Mouse (Mus musculus): ENCODE data around the gene Cox16. TPM values are rescaled to one million over a fixed set of nuclear protein-coding genes. Genes with fewer than 3 reads are reported as not detected.
A peak's percentile ranks its signal among the peaks of the same experiment; 100 is the strongest.

Cox16 gene
- total RNA-seq, 4 experiments from 2014 or later, result 37.6 to 46.5 (median 40.4) TPM

DNA sequence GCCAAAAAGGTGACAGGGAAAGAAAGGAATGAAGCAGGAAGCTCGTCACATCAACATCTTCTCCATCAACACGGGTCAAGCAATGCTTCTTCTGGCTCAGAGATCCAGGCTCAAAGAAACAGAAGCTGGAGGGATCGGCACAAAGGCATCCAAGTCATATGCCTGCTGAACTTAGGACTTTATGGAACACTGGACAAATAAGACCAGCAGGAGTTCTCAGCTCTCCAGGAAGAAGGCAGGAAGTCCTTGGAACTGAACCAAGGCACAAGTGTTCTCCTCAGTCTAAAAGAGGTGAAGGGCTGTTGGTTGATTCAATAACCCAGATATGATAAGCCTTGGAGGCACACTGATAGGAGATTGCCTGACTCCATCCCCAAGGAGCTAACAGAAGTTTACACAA lies 159.9 kb downstream of the Cox16 start:
- DNase-seq (ENCODE audit: low spot score in 2 of 2), result no peak

DNA sequence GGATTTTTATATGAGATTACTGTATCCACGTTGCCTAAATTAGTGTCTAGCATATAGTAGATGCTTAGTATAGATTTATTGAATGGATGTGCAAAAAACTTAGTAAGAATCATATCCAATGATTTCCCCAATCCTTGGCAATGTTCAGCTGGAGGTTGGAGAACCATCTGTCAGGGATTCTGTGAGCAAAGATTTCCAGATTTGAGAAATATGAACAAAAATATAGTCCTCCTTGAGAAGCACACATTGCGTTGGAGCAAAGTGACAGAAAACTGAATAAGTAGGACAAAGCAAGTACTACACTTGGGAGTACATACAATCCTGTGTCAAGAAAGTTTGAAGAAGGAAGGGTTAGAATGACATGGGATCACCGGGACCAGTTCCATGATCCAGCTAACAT lies 160.8 kb downstream of the Cox16 start:
- DNase-seq (ENCODE audit: low spot score in 2 of 2), result peak; percentile 26 to 30

DNA sequence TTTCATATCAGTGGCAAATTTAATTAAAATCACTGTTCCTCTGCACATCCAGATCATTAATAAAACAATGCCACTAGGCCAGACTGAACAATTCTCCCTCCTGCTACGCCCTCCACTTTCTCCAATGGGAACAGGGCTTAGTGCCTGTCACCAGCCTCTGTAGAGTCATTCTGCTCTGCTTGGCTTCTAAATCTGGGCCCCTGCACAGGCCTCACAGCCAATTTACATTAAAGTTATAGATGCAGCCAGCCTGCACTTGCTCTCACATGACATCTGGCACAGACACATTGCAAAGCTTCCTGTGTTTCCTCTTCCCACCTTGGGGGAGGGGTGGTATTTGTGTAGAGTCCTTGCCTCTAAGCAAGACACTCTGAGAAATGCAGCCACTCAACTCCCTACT lies 163.9 kb downstream of the Cox16 start:
- no peak for DNase-seq (ENCODE audit: low spot score in 2 of 2)

DNA sequence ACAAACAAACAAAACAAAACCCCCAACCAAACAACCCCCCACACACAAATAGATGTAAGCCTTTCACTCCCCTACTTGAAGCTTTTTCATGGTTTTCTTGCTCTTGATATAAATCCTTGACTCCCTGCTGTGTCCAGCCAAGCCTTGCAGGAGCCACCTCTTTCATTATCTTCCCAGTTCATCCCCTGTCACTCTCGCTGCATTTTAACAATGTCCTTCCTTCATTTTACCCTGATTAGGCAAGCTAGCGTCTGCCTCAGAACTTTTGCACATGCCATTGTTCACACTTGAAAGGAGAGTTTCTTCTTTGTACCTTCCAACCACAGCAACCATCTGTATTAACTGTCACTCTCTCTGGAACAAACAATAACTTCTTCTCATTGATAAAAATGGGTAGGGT lies 167.1 kb downstream of the Cox16 start:
- DNase-seq (ENCODE audit: low spot score in 2 of 2), result no peak

DNA sequence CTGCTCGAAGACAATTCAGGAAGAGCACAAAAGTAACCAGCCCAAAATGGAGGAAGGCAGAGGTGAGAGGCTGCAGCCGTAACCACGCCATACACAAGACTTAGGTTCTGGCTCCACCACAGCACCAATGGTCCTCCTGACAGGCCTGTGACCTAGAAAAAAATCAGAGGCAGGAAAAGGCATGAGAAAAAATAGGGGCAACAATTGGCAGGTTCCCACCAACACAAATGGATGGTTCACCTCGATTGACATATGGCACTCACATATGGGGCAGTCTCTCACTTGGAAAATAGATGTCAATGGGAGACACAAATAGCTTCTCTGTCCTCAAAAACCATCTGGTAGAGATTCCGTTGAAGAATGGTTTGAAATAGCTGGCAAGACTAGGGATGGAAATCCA lies 169.0 kb downstream of the Cox16 start:
- DNase-seq (ENCODE audit: low spot score in 2 of 2), result no peak

Other genes with a start within 250 kb of the Cox16 start
- gene Slc8a3, start 151.9 kb downstream of the Cox16 start, total RNA-seq (2022), result 10 to 100 TPM; 13.5 to 17.7 (median 15.3) TPM
- gene Gm4787, start 105.7 kb downstream of the Cox16 start, total RNA-seq (2022), result 1 to 10 TPM; 1.8 to 2.4 (median 2.2) TPM
- gene Adam4, start 63.2 kb downstream of the Cox16 start, total RNA-seq (2022), result 1 to 10 TPM; 2.5 to 4.9 (median 3.1) TPM
- 10 to 100 TPM; 34.0 to 44.4 (median 41.8) TPM for gene Gm20498, start 47.8 kb upstream of the Cox16 start, total RNA-seq (2022)
- gene Synj2bp, start 47.8 kb upstream of the Cox16 start, total RNA-seq (2022), result 10 to 100 TPM; 30.7 to 35.8 (median 33.6) TPM
- under 1 TPM; 0.25 to 0.38 (median 0.34) TPM for gene Adam21, start 83.3 kb upstream of the Cox16 start, total RNA-seq (2022)
- gene Med6, start 109.9 kb upstream of the Cox16 start, total RNA-seq (2022), result 10 to 100 TPM; 25.9 to 38.6 (median 31.6) TPM
- gene Ttc9, start 146.1 kb upstream of the Cox16 start, total RNA-seq (2022), result 10 to 100 TPM; 37.0 to 43.8 (median 39.9) TPM

All from layer of hippocampus, adult 8-10 months (tissue).